Mouse (Mus musculus): Measurements from ENCODE around the gene Ap4b1. TPM values are rescaled to one million over a fixed set of nuclear protein-coding genes. Genes with fewer than 3 reads are reported as not detected.
"Not testable (repeated sequence)": the region's sequence is repeated elsewhere in the genome, so short reads cannot be mapped to it uniquely, and the experiment has no call there.

Ap4b1 gene
- polyA plus RNA-seq, 1 experiment: 14.7 TPM

DNA sequence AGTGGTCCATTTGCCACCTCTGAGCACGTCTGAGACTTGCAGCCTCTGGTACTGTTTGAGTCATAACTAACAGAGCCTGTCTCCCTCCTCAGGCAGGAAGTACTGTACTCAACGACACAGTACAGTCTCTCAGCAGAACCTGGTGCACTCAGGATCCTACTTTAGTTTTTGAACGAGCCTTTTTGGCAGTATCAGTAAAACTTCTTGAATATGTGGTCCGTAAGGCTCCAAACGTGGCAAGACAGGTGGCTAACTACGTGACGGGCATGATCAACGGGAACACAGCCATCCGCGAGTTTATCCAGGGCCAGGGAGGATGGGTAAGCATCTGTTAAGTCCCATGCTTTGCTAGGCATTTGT lies 26.6 kb downstream of the Ap4b1 start:
- H3K36me3 ChIP-seq (ENCODE audit: control insufficient read depth, insufficient read depth, low read length): no peaks in the 10 kb centered on the region
- 68% methylated on average over 10 of the region's 10 CpGs for WGBS
- TF ChIP-seq CTCF (IDR thresholded peaks at IDR 0.05; ENCODE audit: extremely low read depth, insufficient read depth, insufficient read length, insufficient replicate concordance): no peak
- TF ChIP-seq POLR2A (IDR thresholded peaks at IDR 0.05; ENCODE audit: low read depth, low read length): no peak
- no peak overlapping the region for H3K27ac ChIP-seq (ENCODE audit: insufficient read depth, low read length)
- no peak for DNase-seq (ENCODE audit: low read depth in 1 of 2, low spot score in 2 of 2)
- H3K4me1 ChIP-seq (ENCODE audit: control insufficient read depth, insufficient read depth, insufficient read length): peaks cover 5% of the 10 kb centered on the region
- no peaks in the 10 kb centered on the region for H3K27me3 ChIP-seq (ENCODE audit: control insufficient read depth, insufficient read depth, low read length)
- no peak overlapping the region for H3K4me3 ChIP-seq (ENCODE audit: extremely low read depth, insufficient read depth, insufficient read length)

DNA sequence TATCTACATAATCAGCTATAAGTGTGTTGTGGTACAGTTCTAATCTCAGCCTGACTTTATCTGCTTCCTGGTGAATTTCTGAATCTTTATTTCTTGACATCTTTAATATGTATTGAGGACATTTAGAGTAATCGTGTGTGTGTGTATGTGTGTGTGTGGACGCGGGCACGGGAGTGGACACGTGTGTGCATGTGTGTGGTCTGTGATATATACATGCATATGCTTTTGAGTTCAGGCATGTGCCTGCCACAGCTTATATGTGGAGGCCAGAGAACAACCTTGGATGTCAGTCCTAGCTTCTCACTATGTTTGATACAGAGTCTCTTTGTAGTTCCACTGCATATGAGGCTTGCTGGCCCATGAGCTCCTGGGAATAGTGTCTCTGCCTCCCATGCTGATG lies 27.1 kb downstream of the Ap4b1 start:
- Histone ChIP-seq H3K27ac (ENCODE audit: insufficient read depth, low read length) (no peak overlapping the region), H3K36me3 (ENCODE audit: control insufficient read depth, insufficient read depth, low read length) (no peaks in the 10 kb centered on the region), H3K4me1 (ENCODE audit: control insufficient read depth, insufficient read depth, insufficient read length) (peaks cover 2% of the 10 kb centered on the region; the same call in 1 of the 2 replicates), H3K4me3 (ENCODE audit: extremely low read depth, insufficient read depth, insufficient read length) (no peak overlapping the region), H3K27me3 (ENCODE audit: control insufficient read depth, insufficient read depth, low read length) (no peaks in the 10 kb centered on the region)
- 98% methylated on average over 5 of the region's 5 CpGs for WGBS
- TF ChIP-seq POLR2A (IDR thresholded peaks at IDR 0.05; ENCODE audit: low read depth, low read length): no peak
- no peak for DNase-seq (ENCODE audit: low read depth in 1 of 2, low spot score in 2 of 2)

DNA sequence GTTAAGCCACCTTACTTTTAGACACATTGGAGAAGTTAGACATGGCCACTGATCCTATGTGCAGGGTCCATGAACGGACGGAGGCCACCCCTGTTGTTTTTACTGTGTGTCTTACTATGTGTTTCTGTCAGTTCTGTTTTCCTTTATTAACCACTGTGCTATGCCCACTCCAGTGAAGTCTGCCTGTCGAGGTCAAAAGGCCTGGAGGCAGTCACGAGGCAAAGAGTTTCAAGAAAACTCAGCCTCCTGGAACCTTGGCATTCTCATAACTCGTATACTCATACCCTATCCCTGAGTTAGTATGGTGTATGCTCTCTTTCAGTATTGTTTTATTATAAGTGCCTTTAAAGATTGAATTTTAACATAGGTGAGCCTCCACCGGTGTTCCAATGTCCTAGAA lies 30.4 kb downstream of the Ap4b1 start:
- Histone ChIP-seq H3K4me3 (ENCODE audit: extremely low read depth, insufficient read depth, insufficient read length) (no peak overlapping the region), H3K4me1 (ENCODE audit: control insufficient read depth, insufficient read depth, insufficient read length) (peaks cover 2% of the 10 kb centered on the region; the same call in 1 of the 2 replicates), H3K27ac (ENCODE audit: insufficient read depth, low read length) (no peak overlapping the region), H3K27me3 (ENCODE audit: control insufficient read depth, insufficient read depth, low read length) (no peaks in the 10 kb centered on the region), H3K36me3 (ENCODE audit: control insufficient read depth, insufficient read depth, low read length) (no peaks in the 10 kb centered on the region)
- TF ChIP-seq POLR2A (IDR thresholded peaks at IDR 0.05; ENCODE audit: low read depth, low read length): no peak
- TF ChIP-seq CTCF (IDR thresholded peaks at IDR 0.05; ENCODE audit: extremely low read depth, insufficient read depth, insufficient read length, insufficient replicate concordance): no peak
- 94% methylated on average over 6 of the region's 6 CpGs for WGBS
- DNase-seq (ENCODE audit: low read depth in 1 of 2, low spot score in 2 of 2): no peak

DNA sequence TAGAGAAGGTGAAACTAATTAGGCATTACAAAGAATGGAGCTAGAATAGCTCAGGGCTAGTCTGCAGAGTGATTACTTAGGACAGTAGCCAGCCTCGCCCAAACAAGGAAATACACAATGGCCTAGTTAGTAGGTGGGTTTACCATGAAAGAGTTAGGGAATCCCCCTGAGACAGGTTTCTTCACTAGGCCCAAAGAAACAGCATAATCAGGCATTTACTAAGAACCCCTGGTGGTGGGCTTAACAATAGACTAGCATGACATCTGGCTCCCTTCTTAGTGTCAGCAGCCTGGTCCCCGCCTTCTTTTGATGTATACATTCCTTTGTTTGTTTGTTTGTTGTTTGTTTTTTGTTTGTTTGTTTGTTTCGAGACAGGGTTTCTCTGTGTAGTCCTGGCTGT lies 30.9 kb downstream of the Ap4b1 start:
- H3K36me3 ChIP-seq (ENCODE audit: control insufficient read depth, insufficient read depth, low read length); DNase-seq (ENCODE audit: low read depth in 1 of 2, low spot score in 2 of 2); H3K27me3 ChIP-seq (ENCODE audit: control insufficient read depth, insufficient read depth, low read length); H3K4me1 ChIP-seq (ENCODE audit: control insufficient read depth, insufficient read depth, insufficient read length); H3K27ac ChIP-seq (ENCODE audit: insufficient read depth, low read length); H3K4me3 ChIP-seq (ENCODE audit: extremely low read depth, insufficient read depth, insufficient read length): not testable (repeated sequence)
- 91% methylated on average over 3 of the region's 3 CpGs for WGBS

DNA sequence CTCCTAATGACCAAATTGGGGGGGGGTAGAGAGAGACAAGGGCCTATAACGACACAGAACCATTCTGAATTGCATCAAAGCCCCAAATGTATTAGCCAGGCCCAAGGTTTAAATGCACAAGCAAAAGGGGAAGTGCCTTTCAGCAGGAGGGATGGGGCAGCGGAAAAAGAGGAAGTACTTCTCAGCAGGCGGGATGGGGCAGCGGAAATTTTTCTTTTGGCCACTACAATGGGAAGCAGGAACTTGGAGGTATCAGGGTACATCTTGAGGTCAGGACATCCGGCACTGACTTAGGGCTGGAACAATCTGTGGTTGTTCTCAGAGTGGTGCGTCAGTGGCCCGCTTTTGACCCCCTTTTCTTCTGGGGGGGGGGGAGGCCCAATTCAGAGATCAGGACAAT lies 31.6 kb downstream of the Ap4b1 start:
- H3K4me3 ChIP-seq (ENCODE audit: extremely low read depth, insufficient read depth, insufficient read length); DNase-seq (ENCODE audit: low read depth in 1 of 2, low spot score in 2 of 2); H3K4me1 ChIP-seq (ENCODE audit: control insufficient read depth, insufficient read depth, insufficient read length); H3K36me3 ChIP-seq (ENCODE audit: control insufficient read depth, insufficient read depth, low read length); H3K27me3 ChIP-seq (ENCODE audit: control insufficient read depth, insufficient read depth, low read length); H3K27ac ChIP-seq (ENCODE audit: insufficient read depth, low read length): not testable (repeated sequence)
- 73% methylated on average over 7 of the region's 7 CpGs for WGBS

DNA sequence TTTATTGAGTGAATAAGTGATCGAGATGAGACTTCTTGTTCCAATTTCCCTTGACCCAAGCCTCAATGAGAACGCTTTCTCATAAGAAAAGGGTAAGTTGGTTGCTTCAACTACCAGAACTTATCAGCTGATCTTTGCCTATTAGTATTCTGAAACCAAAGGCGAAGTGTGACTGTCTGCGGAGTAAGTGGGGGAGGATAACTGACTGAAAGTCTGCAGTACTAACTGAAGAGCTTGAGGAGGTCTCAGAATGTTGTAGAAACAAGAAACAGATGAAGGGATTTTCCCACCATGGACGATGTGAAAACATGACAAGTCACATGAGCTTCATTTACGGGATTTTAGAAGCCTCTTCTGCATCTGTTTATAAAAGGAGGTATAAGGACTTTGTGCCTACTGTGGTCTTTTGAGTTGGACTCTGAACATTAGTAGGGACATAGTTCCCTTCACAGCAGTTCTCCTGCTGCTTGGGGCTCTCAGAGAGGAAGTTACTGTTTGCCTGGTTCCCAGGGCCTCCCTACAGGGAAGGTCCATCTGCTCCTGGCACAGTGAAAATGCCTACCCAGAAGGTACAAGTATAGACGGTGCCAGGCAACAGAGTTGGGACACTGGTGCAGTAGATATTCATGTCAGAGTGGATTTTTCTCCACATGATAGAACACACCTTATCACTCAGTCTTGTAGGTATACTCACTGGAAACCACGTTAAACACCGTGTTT lies 41.5 kb downstream of the Ap4b1 start:
- no peaks in the 10 kb centered on the region; the same call in 1 of the 2 replicates for H3K4me1 ChIP-seq (ENCODE audit: control insufficient read depth, insufficient read depth, insufficient read length)
- 56% methylated on average over 9 of the region's 9 CpGs for WGBS
- peak overlapping the region; percentile 45; the same call in 1 of the 2 replicates for H3K27ac ChIP-seq (ENCODE audit: insufficient read depth, low read length)
- H3K36me3 ChIP-seq (ENCODE audit: control insufficient read depth, insufficient read depth, low read length): no peaks in the 10 kb centered on the region
- DNase-seq (ENCODE audit: low read depth in 1 of 2, low spot score in 2 of 2): no peak
- no peaks in the 10 kb centered on the region for H3K27me3 ChIP-seq (ENCODE audit: control insufficient read depth, insufficient read depth, low read length)
- no peak for TF ChIP-seq POLR2A (IDR thresholded peaks at IDR 0.05; ENCODE audit: low read depth, low read length)
- no peak for TF ChIP-seq CTCF (IDR thresholded peaks at IDR 0.05; ENCODE audit: extremely low read depth, insufficient read depth, insufficient read length, insufficient replicate concordance)
- no peak overlapping the region for H3K4me3 ChIP-seq (ENCODE audit: extremely low read depth, insufficient read depth, insufficient read length)

DNA sequence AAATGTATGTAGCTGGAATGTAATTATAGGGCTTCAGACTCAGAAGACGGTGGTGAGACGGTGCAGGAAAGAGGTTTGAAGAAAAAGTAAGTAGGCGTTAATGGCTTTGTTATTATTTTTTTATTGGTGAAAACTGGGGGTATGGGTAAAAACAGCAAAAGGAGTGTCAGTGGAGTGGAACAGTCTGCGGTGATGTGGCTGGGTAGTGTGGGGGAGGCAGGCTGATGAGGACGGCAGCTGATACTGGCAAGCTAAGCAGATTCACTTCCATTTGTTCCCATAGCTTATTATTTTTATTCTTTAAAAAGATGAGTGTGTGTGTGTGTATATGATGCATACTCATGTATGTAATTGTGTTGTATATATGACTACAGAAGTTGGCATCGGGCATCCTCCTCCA lies 42.2 kb downstream of the Ap4b1 start:
- no peaks in the 10 kb centered on the region for H3K27me3 ChIP-seq (ENCODE audit: control insufficient read depth, insufficient read depth, low read length)
- no peaks in the 10 kb centered on the region for H3K36me3 ChIP-seq (ENCODE audit: control insufficient read depth, insufficient read depth, low read length)
- H3K27ac ChIP-seq (ENCODE audit: insufficient read depth, low read length): peak overlapping the region; percentile 42; the same call in 1 of the 2 replicates
- no peak for DNase-seq (ENCODE audit: low read depth in 1 of 2, low spot score in 2 of 2)
- 80% methylated on average over 6 of the region's 6 CpGs for WGBS
- no peaks in the 10 kb centered on the region; the same call in 1 of the 2 replicates for H3K4me1 ChIP-seq (ENCODE audit: control insufficient read depth, insufficient read depth, insufficient read length)
- TF ChIP-seq POLR2A (IDR thresholded peaks at IDR 0.05; ENCODE audit: low read depth, low read length) (no peak), CTCF (IDR thresholded peaks at IDR 0.05; ENCODE audit: extremely low read depth, insufficient read depth, insufficient read length, insufficient replicate concordance) (no peak)
- H3K4me3 ChIP-seq (ENCODE audit: extremely low read depth, insufficient read depth, insufficient read length): no peak overlapping the region

All from spleen, adult 2 months (tissue).